Mouse (Mus musculus) cerebellum, adult 2 months (tissue): ENCODE results near the gene Gm5460.

Experiments used
- CTCF ChIP-seq: fragments of 200-500 bp; IDR thresholded peaks from 2 replicates; pipeline ENCODE4 v1.5.1; 2011; ENCODE audit warnings: low read depth, mild to moderate bottlenecking, control low read depth, low read length, moderate library complexity, borderline replicate concordance; ENCODE audit not compliant: insufficient read depth
- POLR2A ChIP-seq: fragments of 200-500 bp; IDR thresholded peaks from 2 replicates; pipeline ENCODE4 v1.6.1; 2011; ENCODE audit warnings: low read length, control low read depth, borderline replicate concordance; ENCODE audit not compliant: insufficient read depth

DNA sequence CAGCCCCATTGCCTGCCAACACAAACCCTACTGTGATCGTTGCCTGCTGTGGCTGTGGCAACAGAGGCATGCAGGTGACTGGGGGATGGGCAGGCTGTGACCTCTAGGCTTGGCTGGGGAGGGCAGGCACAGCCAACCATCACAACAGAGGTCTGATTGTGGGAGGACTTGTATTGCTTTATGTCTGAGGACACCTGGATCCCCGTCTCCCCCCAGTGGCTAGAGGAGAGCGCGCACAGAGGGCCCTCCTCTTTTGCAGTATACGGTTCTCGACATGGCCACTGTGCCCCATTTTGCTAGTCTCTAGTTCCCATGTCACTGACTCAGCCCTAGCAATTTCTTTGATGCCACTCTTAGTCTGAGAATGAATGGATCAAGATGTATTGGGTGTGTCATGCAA lies 55.1 kb downstream of the Gm5460 start:
- no peak for TF ChIP-seq POLR2A
- no peak for TF ChIP-seq CTCF
